Mouse (Mus musculus): ENCODE results near the gene Xpo5. TPM values are rescaled to one million over a fixed set of nuclear protein-coding genes. Genes with fewer than 3 reads are reported as not detected.

The Xpo5 gene
- polyA plus RNA-seq (2014; fragmentation: Nextera tagmentation; extraction: Ambion mirVana): 54.1 and 61.0 TPM in 2 replicates

- DNase-seq (ENCODE audit: low spot score) (peak; percentile 94), ATAC-seq (replicated peaks; ENCODE audit: low FRiP score, low TSS enrichment, low read depth) (peak; percentile 93)
- Histone ChIP-seq H3K27ac (ENCODE audit: low read depth) (peak within 1 kb of the TSS; percentile 71), H3K4me1 (replicated peaks; ENCODE audit: control insufficient read depth, insufficient read depth, low read length) (peaks cover 22% of the 10 kb centered on the region), H3K4me2 (ENCODE audit: low read length) (peak within 1 kb of the TSS; percentile 97), H3K4me3 (ENCODE audit: low read depth, low read length) (peak within 1 kb of the TSS; percentile 98), H3K9ac (ENCODE audit: low read length) (peak within 1 kb of the TSS; percentile 73), H3K36me3 (ENCODE audit: control insufficient read depth, insufficient read depth, low read length) (peaks cover 42% of the 10 kb centered on the region), H3K27me3 (replicated peaks; ENCODE audit: control insufficient read depth, insufficient read depth, low read length) (no peaks in the 10 kb centered on the region), H3K9me3 (ENCODE audit: control insufficient read depth, low read length) (no peaks in the 10 kb centered on the region)
- under 1% methylated on average over 66 of the region's 66 CpGs for WGBS
Measured at GRCm38 (mm10) chr17:46202421-46203071, at the start of gene Xpo5, which contains the start of gene Polh. TSS of gene Xpo5 (plus strand) at chr17:46202782. TSS of gene Polh (minus strand) at chr17:46202645.

GRCm38 (mm10) chr17:46152847-46153782 lies 49.5 kb upstream of the Xpo5 start, which contains the start of gene Mad2l1bp:
TSS of gene Mad2l1bp (minus strand) at chr17:46153553.
- peaks cover 18% of the 10 kb centered on the region for H3K36me3 ChIP-seq (ENCODE audit: control insufficient read depth, insufficient read depth, low read length)
- ATAC-seq (replicated peaks; ENCODE audit: low FRiP score, low TSS enrichment, low read depth) (peak; percentile 91), DNase-seq (ENCODE audit: low spot score) (peak; percentile 84)
- H3K27me3 ChIP-seq (replicated peaks; ENCODE audit: control insufficient read depth, insufficient read depth, low read length): no peaks in the 10 kb centered on the region
- H3K9ac ChIP-seq (ENCODE audit: low read length): peak within 1 kb of the TSS; percentile 67
- no peaks in the 10 kb centered on the region for H3K9me3 ChIP-seq (ENCODE audit: control insufficient read depth, low read length)
- H3K27ac ChIP-seq (ENCODE audit: low read depth): peak within 1 kb of the TSS; percentile 69; the same call in 1 of the 2 replicates
- H3K4me1 ChIP-seq (replicated peaks; ENCODE audit: control insufficient read depth, insufficient read depth, low read length): peaks cover 7% of the 10 kb centered on the region
- WGBS: 5% methylated on average over 33 of the region's 33 CpGs
- peak within 1 kb of the TSS; percentile 80 for H3K4me3 ChIP-seq (ENCODE audit: low read depth, low read length)
- H3K4me2 ChIP-seq (ENCODE audit: low read length): peak within 1 kb of the TSS; percentile 94

- 92% methylated on average over 3 of the region's 3 CpGs for WGBS
- Histone ChIP-seq H3K9ac (ENCODE audit: low read length) (no peak overlapping the region), H3K27ac (ENCODE audit: low read depth) (no peak overlapping the region), H3K4me2 (ENCODE audit: low read length) (no peak overlapping the region), H3K36me3 (ENCODE audit: control insufficient read depth, insufficient read depth, low read length) (peaks cover 6% of the 10 kb centered on the region; the same call in 1 of the 2 replicates), H3K4me1 (replicated peaks; ENCODE audit: control insufficient read depth, insufficient read depth, low read length) (peaks cover 7% of the 10 kb centered on the region), H3K9me3 (ENCODE audit: control insufficient read depth, low read length) (no peaks in the 10 kb centered on the region), H3K4me3 (ENCODE audit: low read depth, low read length) (no peak overlapping the region), H3K27me3 (replicated peaks; ENCODE audit: control insufficient read depth, insufficient read depth, low read length) (no peaks in the 10 kb centered on the region)
- DNase-seq (ENCODE audit: low spot score): no peak
- no peak for ATAC-seq (replicated peaks; ENCODE audit: low FRiP score, low TSS enrichment, low read depth)
Measured at GRCm38 (mm10) chr17:46154336-46154735, 48.2 kb upstream of the Xpo5 start.

- DNase-seq (ENCODE audit: low spot score) (no peak), ATAC-seq (replicated peaks; ENCODE audit: low FRiP score, low TSS enrichment, low read depth) (no peak)
- WGBS: 81% methylated on average over 5 of the region's 5 CpGs
- H3K4me1 ChIP-seq (replicated peaks; ENCODE audit: control insufficient read depth, insufficient read depth, low read length): peaks cover 12% of the 10 kb centered on the region
- H3K9me3 ChIP-seq (ENCODE audit: control insufficient read depth, low read length): no peaks in the 10 kb centered on the region
- H3K27ac ChIP-seq (ENCODE audit: low read depth): no peak overlapping the region
- H3K4me2 ChIP-seq (ENCODE audit: low read length): no peak overlapping the region
- H3K36me3 ChIP-seq (ENCODE audit: control insufficient read depth, insufficient read depth, low read length): no peaks in the 10 kb centered on the region; the same call in 1 of the 2 replicates
- no peaks in the 10 kb centered on the region for H3K27me3 ChIP-seq (replicated peaks; ENCODE audit: control insufficient read depth, insufficient read depth, low read length)
- no peak overlapping the region for H3K4me3 ChIP-seq (ENCODE audit: low read depth, low read length)
- H3K9ac ChIP-seq (ENCODE audit: low read length): no peak overlapping the region
Measured at GRCm38 (mm10) chr17:46156680-46157079, 45.9 kb upstream of the Xpo5 start.

- H3K9ac ChIP-seq (ENCODE audit: low read length): no peak overlapping the region
- H3K27me3 ChIP-seq (replicated peaks; ENCODE audit: control insufficient read depth, insufficient read depth, low read length): no peaks in the 10 kb centered on the region
- peaks cover 17% of the 10 kb centered on the region for H3K4me1 ChIP-seq (replicated peaks; ENCODE audit: control insufficient read depth, insufficient read depth, low read length)
- H3K36me3 ChIP-seq (ENCODE audit: control insufficient read depth, insufficient read depth, low read length): no peaks in the 10 kb centered on the region
- no peaks in the 10 kb centered on the region for H3K9me3 ChIP-seq (ENCODE audit: control insufficient read depth, low read length)
- no peak overlapping the region for H3K4me3 ChIP-seq (ENCODE audit: low read depth, low read length)
- WGBS: 89% methylated on average over 8 of the region's 8 CpGs
- ATAC-seq (replicated peaks; ENCODE audit: low FRiP score, low TSS enrichment, low read depth) (no peak), DNase-seq (ENCODE audit: low spot score) (no peak)
- no peak overlapping the region for H3K4me2 ChIP-seq (ENCODE audit: low read length)
- H3K27ac ChIP-seq (ENCODE audit: low read depth): no peak overlapping the region
Measured at GRCm38 (mm10) chr17:46157131-46157530, 45.5 kb upstream of the Xpo5 start.

GRCm38 (mm10) chr17:46159236-46159635 lies 43.3 kb upstream of the Xpo5 start:
- no peaks in the 10 kb centered on the region for H3K9me3 ChIP-seq (ENCODE audit: control insufficient read depth, low read length)
- ATAC-seq (replicated peaks; ENCODE audit: low FRiP score, low TSS enrichment, low read depth): no peak
- 60% methylated on average over 2 of the region's 2 CpGs for WGBS
- no peak overlapping the region for H3K27ac ChIP-seq (ENCODE audit: low read depth)
- no peak overlapping the region for H3K9ac ChIP-seq (ENCODE audit: low read length)
- H3K4me2 ChIP-seq (ENCODE audit: low read length): peak overlapping the region; percentile 91
- H3K4me3 ChIP-seq (ENCODE audit: low read depth, low read length): no peak overlapping the region
- H3K4me1 ChIP-seq (replicated peaks; ENCODE audit: control insufficient read depth, insufficient read depth, low read length): peaks cover 21% of the 10 kb centered on the region
- H3K36me3 ChIP-seq (ENCODE audit: control insufficient read depth, insufficient read depth, low read length): peaks cover 2% of the 10 kb centered on the region
- DNase-seq (ENCODE audit: low spot score): no peak
- no peaks in the 10 kb centered on the region for H3K27me3 ChIP-seq (replicated peaks; ENCODE audit: control insufficient read depth, insufficient read depth, low read length)

GRCm38 (mm10) chr17:46160090-46160662 lies 42.4 kb upstream of the Xpo5 start:
- Histone ChIP-seq H3K27me3 (replicated peaks; ENCODE audit: control insufficient read depth, insufficient read depth, low read length) (no peaks in the 10 kb centered on the region), H3K9me3 (ENCODE audit: control insufficient read depth, low read length) (no peaks in the 10 kb centered on the region), H3K4me2 (ENCODE audit: low read length) (peak overlapping the region; percentile 91), H3K27ac (ENCODE audit: low read depth) (peak overlapping the region; percentile 83), H3K9ac (ENCODE audit: low read length) (peak overlapping the region; percentile 44), H3K4me3 (ENCODE audit: low read depth, low read length) (peak overlapping the region; percentile 80), H3K4me1 (replicated peaks; ENCODE audit: control insufficient read depth, insufficient read depth, low read length) (peaks cover 21% of the 10 kb centered on the region), H3K36me3 (ENCODE audit: control insufficient read depth, insufficient read depth, low read length) (peaks cover 11% of the 10 kb centered on the region)
- peak; percentile 95 for DNase-seq (ENCODE audit: low spot score)
- peak; percentile 73 for ATAC-seq (replicated peaks; ENCODE audit: low FRiP score, low TSS enrichment, low read depth)
- WGBS: under 1% methylated on average over 16 of the region's 16 CpGs

- Histone ChIP-seq H3K9me3 (ENCODE audit: control insufficient read depth, low read length) (no peaks in the 10 kb centered on the region), H3K27me3 (replicated peaks; ENCODE audit: control insufficient read depth, insufficient read depth, low read length) (no peaks in the 10 kb centered on the region), H3K9ac (ENCODE audit: low read length) (peak within 1 kb of the TSS; percentile 84), H3K4me1 (replicated peaks; ENCODE audit: control insufficient read depth, insufficient read depth, low read length) (peaks cover 21% of the 10 kb centered on the region), H3K36me3 (ENCODE audit: control insufficient read depth, insufficient read depth, low read length) (peaks cover 16% of the 10 kb centered on the region), H3K4me3 (ENCODE audit: low read depth, low read length) (peak within 1 kb of the TSS; percentile 80), H3K4me2 (ENCODE audit: low read length) (peak within 1 kb of the TSS; percentile 91), H3K27ac (ENCODE audit: low read depth) (peak within 1 kb of the TSS; percentile 83)
- under 1% methylated on average over 23 of the region's 23 CpGs for WGBS
- ATAC-seq (replicated peaks; ENCODE audit: low FRiP score, low TSS enrichment, low read depth) (peak; percentile 89), DNase-seq (ENCODE audit: low spot score) (peak; percentile 87)
Measured at GRCm38 (mm10) chr17:46160686-46161085, 41.9 kb upstream of the Xpo5 start, which contains the start of gene Gtpbp2. TSS of gene Gtpbp2 (plus strand) at chr17:46161032.

Measured in intestine, embryonic 14.5 days (tissue).